Comparison of ENCODE assay signal across 34 mouse cellular contexts in genomic region chr5:32000076-32000475, GRCm38 (mm10).
"Had no signal": no experiment of that assay in that cellular context is flagged by ENCODE, and none has a peak within 500 bp of the region (broad histone marks: within the 10 kb centered on the region; RNA-seq: fewer than 3 reads in every experiment).

No protein-coding gene starts in this region.

- H3K9ac ChIP-seq: heart, embryonic 12.5 days; heart, embryonic 13.5 days; heart, embryonic 15.5 days; hindbrain, embryonic 12.5 days; hindbrain, embryonic 13.5 days; hindbrain, embryonic 14.5 days; hindbrain, embryonic 15.5 days; intestine, embryonic 15.5 days; kidney, embryonic 15.5 days had no signal

- H3K27ac ChIP-seq: heart, embryonic 13.5 days; heart, embryonic 15.5 days; hindbrain, embryonic 10.5 days; hindbrain, embryonic 12.5 days; hindbrain, embryonic 13.5 days; hindbrain, embryonic 14.5 days; hindbrain, embryonic 15.5 days; hindbrain, postnatal 0 days; intestine, embryonic 15.5 days; kidney, embryonic 15.5 days; kidney, postnatal 0 days; layer of hippocampus, adult 2 months; left cerebral cortex, adult 2 months had no signal

- ATAC-seq: hindbrain, embryonic 16.5 days; hindbrain, postnatal 0 days; inflammation-experienced regulatory T-cells, adult 6 months; intestine, embryonic 15.5 days; intestine, embryonic 16.5 days; intestine, postnatal 0 days had no signal

- H3K4me3 ChIP-seq: heart, embryonic 12.5 days; heart, embryonic 13.5 days; heart, embryonic 15.5 days; hindbrain, embryonic 10.5 days; hindbrain, embryonic 12.5 days; hindbrain, embryonic 13.5 days; hindbrain, embryonic 15.5 days; intestine, embryonic 15.5 days; kidney, embryonic 15.5 days; layer of hippocampus, adult 2 months; left cerebral cortex, adult 2 months had no signal

- H3K4me1 ChIP-seq: hindbrain, embryonic 10.5 days; hindbrain, embryonic 12.5 days; hindbrain, embryonic 13.5 days; hindbrain, embryonic 15.5 days; intestine, embryonic 15.5 days; kidney, embryonic 15.5 days had no signal

- H3K9me3 ChIP-seq: heart, embryonic 12.5 days; heart, embryonic 15.5 days; hindbrain, embryonic 10.5 days; hindbrain, embryonic 12.5 days; hindbrain, embryonic 13.5 days; hindbrain, embryonic 15.5 days; intestine, embryonic 15.5 days; kidney, embryonic 15.5 days had no signal

- H3K4me2 ChIP-seq: heart, embryonic 11.5 days; heart, embryonic 12.5 days; heart, embryonic 13.5 days; heart, embryonic 15.5 days; hindbrain, embryonic 12.5 days; hindbrain, embryonic 13.5 days; hindbrain, embryonic 14.5 days; hindbrain, embryonic 15.5 days; intestine, embryonic 15.5 days; kidney, embryonic 15.5 days had no signal

- H3K27me3 ChIP-seq: heart, embryonic 12.5 days; heart, embryonic 13.5 days; heart, embryonic 15.5 days; hindbrain, embryonic 12.5 days; hindbrain, embryonic 13.5 days; hindbrain, embryonic 15.5 days; intestine, embryonic 15.5 days; kidney, embryonic 15.5 days had no signal

- H3K36me3 ChIP-seq: heart, embryonic 12.5 days; heart, embryonic 13.5 days; heart, embryonic 15.5 days; hindbrain, embryonic 10.5 days; hindbrain, embryonic 12.5 days; hindbrain, embryonic 13.5 days; hindbrain, embryonic 15.5 days; intestine, embryonic 15.5 days; kidney, embryonic 15.5 days had no signal

- DNase-seq: heart, postnatal 14 days; heart, postnatal 36 days; heart, postnatal 4 days; kidney, adult 11 months; kidney, adult 18-20 months; kidney, adult 2 months; kidney, adult 8-10 months; kidney, adult 9 months; kidney, postnatal 10 days; kidney, postnatal 14 days; kidney, postnatal 25 days; kidney, postnatal 36 days; kidney, postnatal 4 days; layer of hippocampus, adult 9-11 months; layer of hippocampus, postnatal 36 days had no signal
